Mouse (Mus musculus): ENCODE measurements around the gene Vmn1r94. TPM values are rescaled to one million over a fixed set of nuclear protein-coding genes. Genes with fewer than 3 reads are reported as not detected.
"Not testable (repeated sequence)": the region's sequence is repeated elsewhere in the genome, so short reads cannot be mapped to it uniquely, and the experiment has no call there.

Vmn1r94 gene
- total RNA-seq (2022): not detected

DNA sequence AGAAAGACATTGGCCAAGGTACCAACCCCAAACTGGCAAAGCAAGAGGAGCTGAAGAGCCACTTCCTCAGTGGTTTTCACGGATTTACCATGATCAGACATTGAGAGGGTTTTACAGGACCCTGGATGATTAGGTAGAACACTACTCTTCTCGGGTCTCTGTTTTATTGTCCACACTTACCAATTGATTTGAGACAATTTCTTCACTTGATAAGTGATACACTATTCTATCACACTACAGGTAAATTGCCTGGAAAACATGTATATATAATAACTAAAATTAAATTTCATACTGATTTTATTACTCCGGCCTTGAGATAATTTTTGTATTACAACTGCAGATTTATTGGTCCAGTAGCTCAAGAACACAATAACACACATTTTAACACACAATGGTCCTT is at the start of gene Vmn1r94:
Gene Vmn1r94, minus strand, starts transcription at position 101 of the 400 bp plus-strand sequence.
- not testable (repeated sequence) for DNase-seq

DNA sequence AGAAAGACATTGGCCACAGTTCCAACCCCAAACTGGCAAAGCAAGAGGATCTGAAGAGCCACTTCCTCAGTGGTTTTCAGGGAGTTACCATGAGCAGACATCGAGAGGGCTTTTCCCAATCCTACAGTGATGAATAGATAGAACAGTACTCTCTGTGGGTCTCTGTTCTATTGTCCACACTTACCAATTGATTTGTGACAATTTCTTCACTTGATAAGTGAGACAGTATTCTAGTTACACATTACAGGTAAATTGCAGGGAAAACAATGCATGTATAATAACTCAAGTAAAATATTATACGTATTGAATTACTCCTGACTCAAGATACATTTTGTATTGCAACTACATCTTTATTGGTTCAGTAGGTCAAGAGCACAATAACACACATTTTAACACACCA is 37.3 kb upstream of the Vmn1r94 start, which contains the start of gene Gm6164:
Gene Gm6164, minus strand, starts transcription at position 101 of the 400 bp plus-strand sequence.
- DNase-seq: not testable (repeated sequence)

DNA sequence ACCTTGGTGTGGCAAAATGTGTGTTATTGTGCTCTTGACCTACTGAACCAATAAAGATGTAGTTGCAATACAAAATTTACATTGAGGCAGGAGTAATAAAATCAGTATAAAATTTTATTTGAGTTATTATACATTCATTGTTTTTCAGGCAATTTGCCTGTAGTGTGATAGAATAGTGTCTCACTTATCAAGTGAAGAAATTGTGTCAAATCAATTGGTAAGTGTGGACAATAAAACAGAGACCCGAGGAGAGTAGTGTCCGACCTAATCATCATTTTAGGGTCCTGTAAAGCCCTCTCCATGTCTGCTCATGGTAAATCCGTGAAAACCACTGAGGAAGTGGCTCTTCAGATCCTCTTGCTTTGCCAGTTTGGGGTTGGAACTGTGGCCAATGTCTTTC is 25.2 kb upstream of the Vmn1r94 start, which contains the start of gene Vmn1r95:
Gene Vmn1r95, plus strand, starts transcription at position 301 of the 400 bp plus-strand sequence.
- DNase-seq: not testable (repeated sequence)

DNA sequence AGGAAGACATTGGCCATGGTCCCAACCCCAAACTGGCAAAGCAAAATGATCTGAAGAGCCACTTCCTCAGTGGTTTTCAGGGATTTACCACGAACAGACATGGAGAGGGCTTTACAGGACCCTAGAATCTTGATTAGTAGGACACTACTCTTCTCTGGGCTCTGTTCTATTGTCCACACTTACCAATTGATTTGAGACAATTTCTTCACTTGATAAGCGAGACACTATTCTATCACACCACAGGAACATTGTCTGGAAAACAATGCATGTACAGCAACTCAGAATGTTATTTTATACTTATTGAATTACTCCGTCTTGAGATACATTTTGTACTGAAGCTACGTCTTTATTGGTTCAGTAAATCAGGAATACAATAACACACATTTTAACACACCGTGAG is 29.2 kb downstream of the Vmn1r94 start, which contains the start of gene Vmn1r93:
Gene Vmn1r93, minus strand, starts transcription at position 101 of the 400 bp plus-strand sequence.
- DNase-seq: not testable (repeated sequence)

DNA sequence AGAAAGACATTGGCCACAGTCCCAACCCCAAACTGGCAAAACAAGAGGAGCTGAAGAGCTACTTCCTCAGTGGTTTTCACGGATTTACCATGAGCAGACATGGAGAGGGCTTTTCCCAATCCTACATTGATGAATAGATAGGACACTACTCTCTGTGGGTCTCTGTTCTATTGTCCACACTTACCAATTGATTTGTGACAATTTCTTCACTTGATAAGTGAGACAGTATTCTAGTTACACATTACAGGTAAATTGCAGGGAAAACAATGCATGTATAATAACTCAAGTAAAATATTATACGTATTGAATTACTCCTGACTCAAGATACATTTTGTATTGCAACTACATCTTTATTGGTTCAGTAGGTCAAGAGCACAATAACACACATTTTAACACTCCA is 45.7 kb downstream of the Vmn1r94 start, which contains the start of gene Gm16442:
Gene Gm16442, minus strand, starts transcription at position 101 of the 400 bp plus-strand sequence.
- not testable (repeated sequence) for DNase-seq

Other genes with a start within 250 kb of the Vmn1r94 start
- 10 to 100 TPM; 20.6 to 34.2 (median 24.5) TPM for gene Pvr, start 247.2 kb downstream of the Vmn1r94 start, total RNA-seq (2022)
- gene Igsf23, start 217.6 kb downstream of the Vmn1r94 start, total RNA-seq (2022): not detected
- not detected for gene Ceacam20, start 203.0 kb downstream of the Vmn1r94 start, total RNA-seq (2022)
- gene Nlrp9b, start 176.9 kb downstream of the Vmn1r94 start, total RNA-seq (2022): not detected
- not detected for gene Vmn1r91, start 68.7 kb downstream of the Vmn1r94 start, total RNA-seq (2022)
- gene Gm16442, start 45.8 kb downstream of the Vmn1r94 start, total RNA-seq (2022): not detected
- not detected for gene Vmn1r93, start 29.3 kb downstream of the Vmn1r94 start, total RNA-seq (2022)
- not detected for gene Vmn1r95, start 25.3 kb upstream of the Vmn1r94 start, total RNA-seq (2022)
- not detected for gene Gm6164, start 37.2 kb upstream of the Vmn1r94 start, total RNA-seq (2022)
- not detected for gene Gm4498, start 65.5 kb upstream of the Vmn1r94 start, total RNA-seq (2022)
- not detected for gene Gm5890, start 94.5 kb upstream of the Vmn1r94 start, total RNA-seq (2022)
- not detected for gene Gm4133, start 165.7 kb upstream of the Vmn1r94 start, total RNA-seq (2022)
- not detected for gene Gm5728, start 207.0 kb upstream of the Vmn1r94 start, total RNA-seq (2022)
- not detected for gene Vmn1r100, start 249.6 kb upstream of the Vmn1r94 start, total RNA-seq (2022)